Mouse (Mus musculus) myocyte (in vitro differentiated cells): ENCODE results near the gene B3galnt2.

Experiments used
- CEBPB ChIP-seq: IDR thresholded peaks from 2 replicates; pipeline ENCODE4 v1.6.1; 2011; ENCODE audit warnings: mild to moderate bottlenecking, moderate library complexity; ENCODE audit not compliant: poor library complexity, insufficient read depth, severe bottlenecking
- E2F4 ChIP-seq: IDR thresholded peaks from one replicate; pipeline ENCODE4 v1.6.1; 2011; ENCODE audit warnings: mild to moderate bottlenecking, control low read depth, moderate library complexity; ENCODE audit not compliant: insufficient read depth
- MAX ChIP-seq: IDR thresholded peaks from one replicate; pipeline ENCODE4 v1.6.1; 2011; ENCODE audit warnings: low read depth, mild to moderate bottlenecking, control low read depth
- MYOD1 ChIP-seq, 3 experiments: IDR thresholded peaks; one replicate each; pipeline ENCODE4 v1.6.1; 2011; ENCODE audit warnings: control low read depth in 2 of 3, low read depth in 2 of 3, mild to moderate bottlenecking in 2 of 3, moderate library complexity in 1 of 3; ENCODE audit not compliant: insufficient read length in 2 of 3, control insufficient read depth in 1 of 3
- MYOG ChIP-seq, 3 experiments: IDR thresholded peaks; one replicate each; pipeline ENCODE4 v1.6.1; 2011; ENCODE audit warnings: control low read depth in 2 of 3, low read depth in 2 of 3, mild to moderate bottlenecking in 2 of 3; ENCODE audit not compliant: insufficient read length in 2 of 3, control insufficient read depth in 1 of 3, insufficient read depth in 1 of 3
- POLR2A ChIP-seq: IDR thresholded peaks from one replicate; pipeline ENCODE4 v1.6.1; 2011; ENCODE audit warnings: low read depth, mild to moderate bottlenecking, control low read depth, moderate library complexity; ENCODE audit not compliant: insufficient read length
- POLR2AphosphoS2 ChIP-seq: IDR thresholded peaks from one replicate; pipeline ENCODE4 v1.6.1; 2011; ENCODE audit warnings: low read depth, control low read depth; ENCODE audit not compliant: insufficient read length
- REST ChIP-seq: IDR thresholded peaks from one replicate; pipeline ENCODE4 v1.6.1; 2011; ENCODE audit warnings: mild to moderate bottlenecking, control low read depth, moderate library complexity; ENCODE audit not compliant: insufficient read depth, insufficient read length
- TCF12 ChIP-seq: IDR thresholded peaks from one replicate; pipeline ENCODE4 v1.6.1; 2011; ENCODE audit warnings: mild to moderate bottlenecking, control low read depth; ENCODE audit not compliant: poor library complexity, insufficient read depth, severe bottlenecking
- TCF3 ChIP-seq: IDR thresholded peaks from one replicate; pipeline ENCODE4 v1.6.1; 2011; ENCODE audit warnings: low read depth, control low read depth; ENCODE audit not compliant: insufficient read length
- USF1 ChIP-seq: IDR thresholded peaks from one replicate; pipeline ENCODE4 v1.6.1; 2011; ENCODE audit warnings: low read depth, mild to moderate bottlenecking, control low read depth, moderate library complexity

GRCm38 (mm10) chr13:14040186-14040585 lies 85.9 kb downstream of the B3galnt2 start:
- TF ChIP-seq MYOD1 (IDR thresholded peaks at IDR 0.05; ENCODE audit: control insufficient read depth in 1 of 3, insufficient read length in 2 of 3, low read depth in 2 of 3) (no peak), E2F4 (no peak), MAX (no peak), USF1 (no peak), POLR2A (no peak), CEBPB (peak; percentile 91), POLR2AphosphoS2 (no peak), TCF3 (no peak), REST (no peak), TCF12 (no peak), MYOG (IDR thresholded peaks at IDR 0.05; ENCODE audit: control insufficient read depth in 1 of 3, insufficient read depth in 1 of 3, insufficient read length in 2 of 3, low read depth in 2 of 3) (no peak)
